Mouse (Mus musculus): ENCODE measurements around the gene H2afj. TPM values are rescaled to one million over a fixed set of nuclear protein-coding genes. Genes with fewer than 3 reads are reported as not detected.

H2afj gene
- 100 to 1,000 TPM; 142 to 168 TPM for polyA plus RNA-seq (2017; shearing (Covaris generic))

DNA sequence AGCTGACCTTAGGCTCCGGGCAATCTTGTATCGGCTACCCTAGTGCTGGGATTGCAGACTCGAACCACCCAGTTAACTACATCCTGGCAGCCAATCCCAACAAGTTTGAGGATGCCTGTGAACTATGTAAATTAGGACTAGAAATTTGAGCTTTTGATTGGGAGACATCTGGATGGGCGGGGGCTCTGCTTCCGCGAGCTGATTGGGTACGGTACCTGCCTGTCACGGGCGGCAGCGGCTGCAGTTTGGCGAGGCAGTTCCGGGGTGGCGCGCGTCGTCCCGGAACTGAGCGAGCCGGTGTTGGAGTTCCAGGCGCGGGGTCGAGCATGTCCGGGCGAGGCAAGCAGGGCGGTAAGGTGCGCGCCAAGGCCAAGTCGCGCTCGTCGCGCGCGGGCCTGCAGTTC, at the start of gene H2afj:
Gene H2afj (plus strand): TSS at position 231 of the 404 bp plus-strand sequence.

DNA sequence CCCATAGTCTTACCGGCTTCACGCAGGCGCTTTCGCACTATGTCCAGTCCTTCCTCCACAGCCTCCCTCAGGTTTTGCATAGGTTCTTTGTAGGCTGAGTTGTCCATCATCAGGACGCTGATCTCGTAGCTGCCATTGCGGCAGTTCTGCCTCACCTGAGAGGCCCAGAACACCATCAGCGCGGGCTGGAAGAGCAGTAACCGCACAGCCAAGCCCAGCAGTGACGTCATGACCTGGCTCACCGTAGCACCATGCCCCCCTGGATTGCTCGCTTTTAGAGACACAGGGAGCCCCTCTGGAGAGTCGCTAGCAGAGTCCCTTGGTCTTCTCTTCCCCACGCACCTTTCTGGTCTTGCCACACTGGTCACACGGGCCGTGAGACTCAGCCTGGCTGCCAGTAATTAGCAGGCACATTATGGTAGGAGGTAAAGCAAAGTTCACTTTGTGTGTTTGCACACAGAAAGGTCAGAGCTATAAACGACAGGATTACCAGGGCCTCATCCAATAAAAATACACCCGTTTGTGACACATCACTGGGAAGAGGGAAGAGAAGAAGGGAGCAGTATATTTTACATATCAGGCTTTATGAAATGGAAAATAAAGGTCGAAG, 26.6 kb upstream of the H2afj start, which contains the start of gene Gucy2c:
Gene Gucy2c (minus strand): TSS at position 389 of the 610 bp plus-strand sequence.

DNA sequence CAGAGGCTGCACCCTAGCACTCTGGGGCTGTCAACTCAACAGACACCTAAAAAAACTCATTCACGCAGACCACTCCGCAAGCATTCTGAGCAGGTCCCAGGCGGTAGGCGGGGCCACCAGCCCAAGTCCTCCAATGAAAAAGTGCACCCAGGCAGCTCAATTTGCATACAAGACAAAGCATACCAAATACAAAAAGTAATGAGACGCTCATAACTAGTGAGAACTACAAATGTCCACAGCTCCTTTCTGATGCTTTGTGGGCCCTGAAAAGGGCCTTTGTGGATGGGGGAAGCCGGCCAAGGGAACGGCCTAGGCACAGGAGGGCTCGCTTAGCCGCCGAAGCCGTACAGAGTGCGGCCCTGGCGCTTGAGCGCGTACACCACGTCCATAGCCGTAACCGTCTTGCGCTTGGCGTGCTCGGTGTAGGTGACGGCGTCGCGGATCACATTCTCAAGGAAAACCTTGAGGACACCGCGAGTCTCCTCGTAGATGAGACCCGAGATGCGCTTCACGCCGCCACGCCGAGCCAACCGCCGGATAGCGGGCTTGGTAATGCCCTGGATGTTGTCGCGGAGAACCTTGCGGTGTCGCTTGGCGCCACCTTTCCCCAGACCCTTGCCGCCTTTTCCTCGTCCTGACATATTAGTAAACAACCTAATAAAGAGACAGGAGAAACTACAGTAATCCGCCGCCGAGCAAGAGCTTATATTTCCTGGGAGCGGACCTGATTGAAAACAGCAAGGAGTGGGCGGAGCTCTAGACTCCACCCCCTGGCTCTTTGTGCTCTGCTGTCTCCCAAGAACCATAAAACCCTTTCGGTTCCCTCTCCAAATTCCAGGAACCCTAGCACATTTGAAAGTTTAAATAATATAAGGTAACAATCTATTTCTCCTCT, 4.1 kb upstream of the H2afj start, which contains the start of gene Hist4h4:
Gene Hist4h4 (minus strand): TSS at position 677 of the 895 bp plus-strand sequence.

DNA sequence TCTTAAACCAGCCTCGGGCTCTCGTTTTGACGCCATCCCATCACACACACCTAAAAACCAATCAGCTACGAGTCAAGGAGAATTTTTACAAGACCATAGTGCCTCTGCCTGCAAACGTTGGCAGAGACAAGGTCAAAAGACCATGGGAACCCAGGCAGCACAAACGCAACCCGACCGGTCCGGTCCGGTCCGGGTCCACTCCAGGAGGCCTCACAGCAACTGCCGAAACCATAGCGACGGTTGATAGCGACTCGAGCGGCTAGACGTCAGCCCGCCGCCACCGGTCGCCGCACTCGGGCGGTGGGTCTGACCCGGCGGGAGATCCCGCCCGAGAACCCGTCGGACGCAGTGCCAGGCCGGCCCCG, 19.5 kb downstream of the H2afj start, which contains the start of gene BC049715:
Gene BC049715 (plus strand): TSS at position 111 of the 365 bp plus-strand sequence.

DNA sequence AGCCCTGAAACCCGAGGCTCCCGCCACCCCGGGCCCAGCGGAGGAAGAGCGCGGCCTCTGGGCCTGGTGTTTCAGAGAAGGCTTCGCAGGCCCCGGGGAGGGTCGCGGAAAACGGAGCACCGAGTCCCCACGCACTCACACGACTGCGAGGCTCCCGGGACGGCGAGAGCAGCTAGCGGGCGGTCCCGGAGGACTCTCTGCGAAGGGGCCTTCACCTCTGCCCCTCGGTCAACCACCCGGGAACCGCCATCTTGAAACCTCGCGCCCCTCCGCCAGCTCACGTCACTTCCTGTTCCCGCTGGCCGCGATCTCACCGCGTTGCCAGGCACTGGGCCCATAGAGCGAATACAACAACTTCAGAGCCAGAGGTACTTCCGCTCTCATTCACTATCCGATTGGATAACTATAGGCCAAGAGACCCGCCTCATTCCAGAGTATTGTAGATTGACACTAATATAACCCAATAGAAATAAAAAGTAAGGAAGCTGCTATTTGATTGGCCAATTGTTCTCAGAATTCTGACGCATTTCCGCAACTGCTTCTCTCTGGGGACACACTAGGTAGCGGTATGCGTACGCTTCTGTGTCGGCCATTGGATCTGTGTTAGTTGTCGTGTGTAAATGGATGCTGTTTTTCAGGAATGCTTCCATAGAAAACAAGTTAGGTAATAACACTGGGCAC, 20.0 kb downstream of the H2afj start, which contains the start of gene Wbp11:
Gene Wbp11 (minus strand): TSS at position 353 of the 681 bp plus-strand sequence.

DNA sequence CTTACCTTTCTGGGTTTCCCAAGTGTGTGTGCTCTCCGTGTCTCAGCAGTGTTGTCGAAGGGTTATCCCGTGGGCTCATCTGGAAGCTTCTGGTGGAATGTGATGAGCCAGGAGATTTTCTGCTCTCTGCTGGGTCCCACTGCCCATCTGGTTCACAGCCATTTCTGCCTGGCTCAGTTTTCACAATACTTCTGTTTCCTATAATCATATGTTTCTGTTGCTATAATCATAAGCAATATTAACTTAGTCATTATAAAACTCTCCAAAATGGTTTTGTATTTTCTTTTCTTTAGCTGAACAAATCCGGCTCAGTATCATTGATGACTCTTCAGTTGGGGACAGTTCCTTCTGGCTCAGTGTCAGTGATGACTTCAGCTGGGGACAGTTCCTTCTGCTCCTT, 27.3 kb downstream of the H2afj start, which contains the start of gene Smco3:
Gene Smco3 (minus strand): TSS at position 101 of the 400 bp plus-strand sequence.

DNA sequence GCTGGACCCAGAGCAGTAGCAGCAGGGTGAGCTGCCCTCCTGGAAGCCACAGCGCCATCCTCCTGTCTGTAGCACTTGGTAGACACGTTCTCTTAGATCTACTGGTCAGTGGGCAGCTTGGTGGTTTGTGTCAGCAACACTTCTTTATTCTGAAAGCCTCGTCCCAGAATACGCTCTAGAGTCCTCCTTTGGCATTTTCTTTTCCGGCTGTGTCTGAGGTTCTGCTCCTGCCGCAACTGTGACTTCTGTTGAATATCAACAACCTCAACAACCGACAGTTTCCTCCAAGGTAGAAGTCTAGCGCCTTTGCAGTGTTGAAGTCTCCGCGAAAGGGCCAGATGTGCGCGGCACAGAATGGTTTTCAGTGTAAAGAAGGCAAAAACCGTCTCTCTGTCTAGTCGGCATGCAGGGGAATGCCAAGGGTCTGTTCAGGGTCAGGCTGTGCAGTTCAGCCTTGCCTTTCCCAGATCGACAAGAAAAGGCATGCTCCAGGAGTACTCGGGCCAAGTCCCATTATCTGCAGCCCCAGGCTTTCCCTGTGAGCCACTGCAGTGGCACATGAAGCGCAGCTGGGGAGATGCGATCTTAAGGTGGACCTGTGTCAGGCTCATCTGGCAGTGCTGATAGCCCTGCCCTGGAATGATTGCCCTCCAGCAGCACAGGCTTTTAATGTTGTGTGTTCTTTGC, 49.3 kb downstream of the H2afj start, which contains the start of gene Art4:
Gene Art4 (minus strand): TSS at position 548 of the 687 bp plus-strand sequence.

Other genes starting within 250 kb of the H2afj start
- gene Plbd1, start 146.3 kb upstream of the H2afj start, polyA plus RNA-seq (2017; shearing (Covaris generic)): 1 to 10 TPM in 1 of 2 experiments, under 1 TPM in 1; 0.59 to 4.0 TPM
- under 1 TPM in 1 of 2 experiments, not detected in 1; 0.28 TPM for gene Gucy2c, start 26.5 kb upstream of the H2afj start, polyA plus RNA-seq (2017; shearing (Covaris generic))
- 1 to 10 TPM; 1.5 to 1.6 TPM for gene Hist4h4, start 3.8 kb upstream of the H2afj start, polyA plus RNA-seq (2017; shearing (Covaris generic))
- 1 to 10 TPM; 3.4 to 4.0 TPM for gene BC049715, start 19.4 kb downstream of the H2afj start, polyA plus RNA-seq (2017; shearing (Covaris generic))
- 100 to 1,000 TPM; 104 to 132 TPM for gene Wbp11, start 20.0 kb downstream of the H2afj start, polyA plus RNA-seq (2017; shearing (Covaris generic))
- not detected for gene Smco3, start 27.2 kb downstream of the H2afj start, polyA plus RNA-seq (2017; shearing (Covaris generic))
- gene Art4, start 49.5 kb downstream of the H2afj start, polyA plus RNA-seq (2017; shearing (Covaris generic)): 1 to 10 TPM; 1.9 to 3.8 TPM
- not detected for gene Mgp, start 67.6 kb downstream of the H2afj start, polyA plus RNA-seq (2017; shearing (Covaris generic))
- gene Erp27, start 113.9 kb downstream of the H2afj start, polyA plus RNA-seq (2017; shearing (Covaris generic)): 1 to 10 TPM; 1.8 TPM
- gene Pde6h, start 115.6 kb downstream of the H2afj start, polyA plus RNA-seq (2017; shearing (Covaris generic)): 1 to 10 TPM in 1 of 2 experiments, under 1 TPM in 1; 0.42 to 1.6 TPM
- gene Arhgdib, start 133.7 kb downstream of the H2afj start, polyA plus RNA-seq (2017; shearing (Covaris generic)): 1,000 to 10,000 TPM; 2,036 to 2,387 TPM

Measured in inflammation-experienced regulatory T-cells (primary cell).